Mouse (Mus musculus) brain, embryonic 14.5 days (tissue): ENCODE data around the gene C1qa.

ENCODE experiments used
- CTCF ChIP-seq: fragments of 200-500 bp; IDR thresholded peaks from 2 replicates; pipeline ENCODE4 v1.5.1; 2012; ENCODE audit warnings: inconsistent platforms, mild to moderate bottlenecking, moderate library complexity, borderline replicate concordance; ENCODE audit not compliant: insufficient read depth, insufficient read length; ENCODE audit errors: extremely low read depth
- POLR2A ChIP-seq: fragments of 200-500 bp; IDR thresholded peaks from 2 replicates; pipeline ENCODE4 v1.6.1; 2012; ENCODE audit warnings: mild to moderate bottlenecking, inconsistent platforms, borderline replicate concordance; ENCODE audit not compliant: poor library complexity, insufficient read depth, insufficient read length, severe bottlenecking; ENCODE audit errors: extremely low read depth

GRCm38 (mm10) chr4:136875012-136875411, 23.6 kb downstream of the C1qa start:
- TF ChIP-seq POLR2A = no peak
- no peak for TF ChIP-seq CTCF
